Mouse (Mus musculus): ENCODE measurements around the gene Pip5k1b.

DNA sequence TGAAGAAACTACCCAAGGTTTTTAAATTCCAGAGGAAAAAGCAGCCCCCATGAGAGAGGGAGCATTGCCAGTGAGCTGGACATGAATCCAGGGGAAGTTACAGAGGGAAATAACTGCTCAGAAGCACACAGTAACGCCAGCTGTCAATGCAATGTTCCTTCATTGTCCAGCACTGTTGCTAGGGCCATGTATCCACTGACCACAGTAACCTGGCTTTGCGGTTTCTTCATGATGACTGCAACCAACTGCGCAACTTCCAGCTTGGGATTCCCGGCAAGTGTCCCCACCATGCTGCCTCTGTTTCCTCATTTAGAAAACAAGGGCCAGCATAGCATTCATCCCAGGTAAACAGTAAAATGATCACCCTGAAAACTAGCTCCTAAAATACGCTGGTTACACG, 84.1 kb downstream of the Pip5k1b start:
- TF ChIP-seq CTCF (conservative IDR thresholded peaks at IDR 0.05; ENCODE audit: low read length) (no peak), NANOG (IDR thresholded peaks at IDR 0.05; ENCODE audit: borderline replicate concordance, low read length) (no peak)

Data from E14TG2a.4 (cell line).